Mouse (Mus musculus): ENCODE measurements around the gene Slc22a4. TPM values are rescaled to one million over a fixed set of nuclear protein-coding genes. Genes with fewer than 3 reads are reported as not detected.
"Not testable (repeated sequence)": the region's sequence is repeated elsewhere in the genome, so short reads cannot be mapped to it uniquely, and the experiment has no call there.

The Slc22a4 gene
- total and polyA plus RNA-seq, 3 experiments, result 3.5 to 5.8 TPM; not detected in 1

GRCm38 (mm10) chr11:53979456-53979787, 48.5 kb downstream of the Slc22a4 start:
- 0 out of 2 replicates have a peak, but pooled peaks have one; percentile 7 for TF ChIP-seq MAX (IDR thresholded peaks at IDR 0.05; ENCODE audit: low read length)
- H3K27ac ChIP-seq (ENCODE audit: control insufficient read depth, low read depth, low read length); DNase-seq (ENCODE audit: low read depth, low spot score); H3K9me3 ChIP-seq (replicated peaks; ENCODE audit: insufficient read depth, low read length); H3K79me2 ChIP-seq (ENCODE audit: control insufficient read depth, insufficient read depth, low read length, poor library complexity); H3K27me3 ChIP-seq (ENCODE audit: control insufficient read depth in 1 of 2, insufficient read depth in 2 of 2, low read length in 2 of 2); H3K4me1 ChIP-seq (ENCODE audit: control insufficient read depth in 1 of 2, insufficient read depth in 2 of 2, low read length in 2 of 2): not testable (repeated sequence)
- peak overlapping the region; percentile 69 for H3K9ac ChIP-seq (ENCODE audit: control insufficient read depth, low read depth, low read length, poor library complexity, severe bottlenecking)
- peak overlapping the region; percentile 69 to 94 for H3K4me3 ChIP-seq (ENCODE audit: control insufficient read depth in 1 of 2, insufficient read depth in 1 of 2, low read depth in 2 of 2, low read length in 2 of 2)
- H3K36me3 ChIP-seq (ENCODE audit: control insufficient read depth in 1 of 2, insufficient read depth in 2 of 2, low read length in 2 of 2), result peaks cover 0 to 19% of the 10 kb centered on the region in 2 experiments; a peak in 2 of 4 replicates

- Histone ChIP-seq H3K36me3 (ENCODE audit: control insufficient read depth in 1 of 2, insufficient read depth in 2 of 2, low read length in 2 of 2) (peaks cover 0 to 19% of the 10 kb centered on the region in 2 experiments; a peak in 2 of 4 replicates), H3K79me2 (ENCODE audit: control insufficient read depth, insufficient read depth, low read length, poor library complexity) (peaks cover 4% of the 10 kb centered on the region; the same call in 1 of the 2 replicates), H3K9me3 (replicated peaks; ENCODE audit: insufficient read depth, low read length) (no peaks in the 10 kb centered on the region), H3K4me1 (ENCODE audit: control insufficient read depth in 1 of 2, insufficient read depth in 2 of 2, low read length in 2 of 2) (peaks cover 2 to 6% of the 10 kb centered on the region in 2 experiments; a peak in 3 of 4 replicates), H3K4me3 (ENCODE audit: control insufficient read depth in 1 of 2, insufficient read depth in 1 of 2, low read depth in 2 of 2, low read length in 2 of 2) (no peak overlapping the region), H3K9ac (ENCODE audit: control insufficient read depth, low read depth, low read length, poor library complexity, severe bottlenecking) (no peak overlapping the region), H3K27ac (ENCODE audit: control insufficient read depth, low read depth, low read length) (no peak overlapping the region), H3K27me3 (ENCODE audit: control insufficient read depth in 1 of 2, insufficient read depth in 2 of 2, low read length in 2 of 2) (no peaks in the 10 kb centered on the region)
- peak; percentile 54 for DNase-seq (ENCODE audit: low read depth, low spot score)
- TF ChIP-seq CTCF (IDR thresholded peaks at IDR 0.05 in 2 of 3, conservative IDR thresholded peaks at IDR 0.05 in 1 of 3; ENCODE audit: control insufficient read depth in 1 of 3, insufficient read depth in 1 of 3, low read depth in 2 of 3, low read length in 3 of 3, poor library complexity in 1 of 3, severe bottlenecking in 1 of 3) (peak in 1 of 3 experiments; percentile 26; a peak in 2 of 6 replicates), ELF1 (IDR thresholded peaks at IDR 0.05; ENCODE audit: low read depth, low read length) (no peak)
These were observed 50.2 kb downstream of the Slc22a4 start for GRCm38 (mm10) chr11:53977672-53978071.

- peaks cover 0 to 17% of the 10 kb centered on the region in 2 experiments; a peak in 2 of 4 replicates for H3K36me3 ChIP-seq (ENCODE audit: control insufficient read depth in 1 of 2, insufficient read depth in 2 of 2, low read length in 2 of 2)
- TF ChIP-seq GABPA (IDR thresholded peaks at IDR 0.05; ENCODE audit: low read depth, low read length), result no peak
- no peak for TF ChIP-seq POLR2A (IDR thresholded peaks at IDR 0.05; ENCODE audit: control insufficient read depth in 1 of 2, insufficient read depth in 1 of 2, low read depth in 1 of 2, low read length in 2 of 2, poor library complexity in 1 of 2)
- no peak for TF ChIP-seq ETS1 (IDR thresholded peaks at IDR 0.05; ENCODE audit: low read depth, low read length)
- TF ChIP-seq MYB (IDR thresholded peaks at IDR 0.05; ENCODE audit: low read depth, low read length), result no peak
- TF ChIP-seq E2F4 (IDR thresholded peaks at IDR 0.05; ENCODE audit: borderline replicate concordance, low read depth, low read length), result no peak
- no peak for TF ChIP-seq NELFE (IDR thresholded peaks at IDR 0.05; ENCODE audit: low read depth, low read length)
- no peak for TF ChIP-seq BHLHE40 (IDR thresholded peaks at IDR 0.05; ENCODE audit: borderline replicate concordance, low read depth, low read length)
- TF ChIP-seq JUND (IDR thresholded peaks at IDR 0.05; ENCODE audit: low read depth, low read length), result no peak
- TF ChIP-seq MAFK (IDR thresholded peaks at IDR 0.05; ENCODE audit: borderline replicate concordance, low read depth, low read length), result no peak
- no peak for TF ChIP-seq SMC3 (IDR thresholded peaks at IDR 0.05; ENCODE audit: low read depth, low read length)
- no peak for DNase-seq (ENCODE audit: low read depth, low spot score)
These were observed 52.3 kb downstream of the Slc22a4 start for GRCm38 (mm10) chr11:53975559-53975958.

More at GRCm38 (mm10) chr11:53975559-53975958, 52.3 kb downstream of the Slc22a4 start:
- no peak overlapping the region for H3K27ac ChIP-seq (ENCODE audit: control insufficient read depth, low read depth, low read length)
- no peaks in the 10 kb centered on the region for H3K27me3 ChIP-seq (ENCODE audit: control insufficient read depth in 1 of 2, insufficient read depth in 2 of 2, low read length in 2 of 2)
- peaks cover 4% of the 10 kb centered on the region; the same call in 1 of the 2 replicates for H3K79me2 ChIP-seq (ENCODE audit: control insufficient read depth, insufficient read depth, low read length, poor library complexity)
- H3K4me1 ChIP-seq (ENCODE audit: control insufficient read depth in 1 of 2, insufficient read depth in 2 of 2, low read length in 2 of 2), result peaks cover 2 to 6% of the 10 kb centered on the region in 2 experiments; a peak in 3 of 4 replicates
- H3K9ac ChIP-seq (ENCODE audit: control insufficient read depth, low read depth, low read length, poor library complexity, severe bottlenecking), result no peak overlapping the region
- no peak overlapping the region for H3K4me3 ChIP-seq (ENCODE audit: control insufficient read depth in 1 of 2, insufficient read depth in 1 of 2, low read depth in 2 of 2, low read length in 2 of 2)
- H3K9me3 ChIP-seq (replicated peaks; ENCODE audit: insufficient read depth, low read length), result no peaks in the 10 kb centered on the region
